In the genomic region with DNA sequence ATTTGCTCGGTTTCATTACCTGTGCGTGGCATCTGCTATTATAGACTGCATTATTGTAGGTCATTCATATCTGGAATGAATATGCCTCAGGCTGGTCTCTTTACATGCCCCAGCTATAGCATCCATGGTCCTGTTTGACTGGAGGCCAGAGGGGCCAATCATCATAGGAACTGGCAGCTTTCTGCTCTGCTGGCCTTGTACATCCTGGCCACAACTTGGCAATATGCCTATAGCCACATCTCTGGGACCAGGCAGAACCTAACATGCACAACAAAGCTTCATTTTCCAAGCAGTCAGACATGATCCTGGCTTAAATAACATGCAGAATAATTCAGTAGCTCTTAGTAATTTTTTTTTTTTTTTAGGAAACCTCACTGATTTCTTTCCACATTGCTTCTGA, we compare ENCODE assay signal across 21 mouse cellular contexts.
DNase-seq lines count a peak whose midpoint lies in the region; ATAC-seq lines count a peak whose summit lies in the region.
"Had no signal": no experiment of that assay in that cellular context is flagged by ENCODE, and none has a peak within 500 bp of the region (broad histone marks: within the 10 kb centered on the region; RNA-seq: fewer than 3 reads in every experiment).

No protein-coding gene starts in this region.

- H3K27ac ChIP-seq in heart, embryonic 12.5 days (ENCODE audit: poor library complexity, severe bottlenecking), result no peak overlapping the region
- H3K27ac ChIP-seq in neural tube, embryonic 15.5 days (replicated peaks), result no peak overlapping the region
- H3K27ac ChIP-seq: embryonic facial prominence, embryonic 12.5 days; forebrain, embryonic 12.5 days; heart, embryonic 13.5 days had no signal

- no peak for ATAC-seq in heart, embryonic 12.5 days (ENCODE audit: insufficient number of reproducible peaks, low FRiP score)
- no peak for ATAC-seq in neural tube, embryonic 15.5 days (ENCODE audit: low FRiP score)
- ATAC-seq: activated CD4-positive, CD25-positive, alpha-beta regulatory T cell, adult 4 months; forebrain, embryonic 16.5 days; hindbrain, embryonic 16.5 days; Patski had no signal

- no peaks in the 10 kb centered on the region for H3K4me1 ChIP-seq in heart, embryonic 12.5 days (replicated peaks)
- no peaks in the 10 kb centered on the region for H3K4me1 ChIP-seq in neural tube, embryonic 15.5 days
- H3K4me1 ChIP-seq: embryonic facial prominence, embryonic 12.5 days; forebrain, embryonic 12.5 days; heart, embryonic 13.5 days had no signal

- no peaks in the 10 kb centered on the region for H3K36me3 ChIP-seq in heart, embryonic 12.5 days
- H3K36me3 ChIP-seq in neural tube, embryonic 15.5 days, result no peaks in the 10 kb centered on the region
- H3K36me3 ChIP-seq: embryonic facial prominence, embryonic 12.5 days; forebrain, embryonic 12.5 days; heart, embryonic 13.5 days had no signal

- DNase-seq in adrenal gland, adult (ENCODE audit: inconsistent age in 2 of 2, low spot score in 1 of 2), result peak; percentile 7 to 24
- DNase-seq in adrenal gland, postnatal 25 days, result no peak
- DNase-seq in heart, adult 11 months, result peak; percentile 23
- peak; percentile 32 for DNase-seq in ovary, adult 18-20 months (ENCODE audit: low spot score)
- no peak for DNase-seq in ovary, postnatal 10 days (ENCODE audit: low spot score)
- DNase-seq: adrenal gland, adult 2 months; cerebellum, adult 11 months; cerebellum, adult 9-10 months; embryo, embryonic 11 days; gastrocnemius, postnatal 14 days; heart, postnatal 36 days; kidney, adult 11 months had no signal

- H3K27me3 ChIP-seq in heart, embryonic 12.5 days (replicated peaks), result no peaks in the 10 kb centered on the region
- H3K27me3 ChIP-seq in neural tube, embryonic 15.5 days (replicated peaks), result no peaks in the 10 kb centered on the region
- H3K27me3 ChIP-seq: embryonic facial prominence, embryonic 12.5 days; forebrain, embryonic 12.5 days; heart, embryonic 13.5 days; Patski had no signal

- 82% methylated on average over 2 of the region's 2 CpGs for WGBS in heart, embryonic 12.5 days
- WGBS in neural tube, embryonic 15.5 days, result 79% methylated on average over 2 of the region's 2 CpGs

- no peak overlapping the region for H3K4me2 ChIP-seq in heart, embryonic 12.5 days
- no peak overlapping the region for H3K4me2 ChIP-seq in neural tube, embryonic 15.5 days
- H3K4me2 ChIP-seq: embryonic facial prominence, embryonic 12.5 days; forebrain, embryonic 12.5 days; heart, embryonic 13.5 days had no signal

- no peak overlapping the region for H3K4me3 ChIP-seq in heart, embryonic 12.5 days
- no peak overlapping the region for H3K4me3 ChIP-seq in neural tube, embryonic 15.5 days (replicated peaks)
- H3K4me3 ChIP-seq: embryonic facial prominence, embryonic 12.5 days; forebrain, embryonic 12.5 days; heart, embryonic 13.5 days had no signal

- H3K9me3 ChIP-seq in heart, embryonic 12.5 days (replicated peaks), result no peaks in the 10 kb centered on the region
- no peaks in the 10 kb centered on the region for H3K9me3 ChIP-seq in neural tube, embryonic 15.5 days (replicated peaks)
- H3K9me3 ChIP-seq: embryonic facial prominence, embryonic 12.5 days; forebrain, embryonic 12.5 days; heart, embryonic 13.5 days had no signal

- H3K9ac ChIP-seq in heart, embryonic 12.5 days, result no peak overlapping the region
- no peak overlapping the region for H3K9ac ChIP-seq in neural tube, embryonic 15.5 days (replicated peaks)
- H3K9ac ChIP-seq: embryonic facial prominence, embryonic 12.5 days; forebrain, embryonic 12.5 days; heart, embryonic 13.5 days had no signal

Comparison
In these comparisons a context has a peak if more than half of its experiments do, and no peak if none do; other contexts are left out.
1. DNase-seq: peak in adrenal gland, adult (2 of 2), heart, adult 11 months (single experiment) and ovary, adult 18-20 months (single experiment); none in adrenal gland, postnatal 25 days (single experiment) and ovary, postnatal 10 days (single experiment).